Mouse (Mus musculus): ENCODE results near the gene Trim66.

DNA sequence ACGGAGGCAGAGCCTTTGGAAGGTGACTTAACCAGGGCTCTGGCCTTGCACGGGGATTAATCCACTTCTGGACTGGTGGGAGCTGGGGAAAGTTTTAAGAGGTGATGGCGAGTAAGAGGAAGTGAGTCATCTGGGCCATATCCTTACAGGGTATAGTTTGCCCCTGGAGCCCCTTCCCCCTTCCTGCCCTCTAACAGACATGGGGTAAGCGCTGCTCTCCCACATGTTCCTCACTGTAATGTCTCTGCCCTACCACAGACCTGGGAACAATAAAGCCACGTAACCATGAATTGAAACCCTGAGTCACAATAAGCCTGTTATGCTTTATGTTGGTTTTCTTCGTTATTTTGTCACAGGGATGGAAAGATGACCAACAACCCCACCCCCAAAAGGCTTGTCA lies 51.4 kb downstream of the Trim66 start:
- TF ChIP-seq CTCF (IDR thresholded peaks at IDR 0.05; ENCODE audit: control insufficient read depth, insufficient read depth, low read length) (no peak), POLR2A (IDR thresholded peaks at IDR 0.05; ENCODE audit: borderline replicate concordance, control insufficient read depth, low read depth, low read length) (no peak)

Measured in bone marrow, adult 2 months (tissue).